Mouse (Mus musculus): ENCODE measurements around the gene Cers2. TPM values are rescaled to one million over a fixed set of nuclear protein-coding genes. Genes with fewer than 3 reads are reported as not detected.

The Cers2 gene
- polyA plus RNA-seq, 1 experiment, result 110 TPM

DNA sequence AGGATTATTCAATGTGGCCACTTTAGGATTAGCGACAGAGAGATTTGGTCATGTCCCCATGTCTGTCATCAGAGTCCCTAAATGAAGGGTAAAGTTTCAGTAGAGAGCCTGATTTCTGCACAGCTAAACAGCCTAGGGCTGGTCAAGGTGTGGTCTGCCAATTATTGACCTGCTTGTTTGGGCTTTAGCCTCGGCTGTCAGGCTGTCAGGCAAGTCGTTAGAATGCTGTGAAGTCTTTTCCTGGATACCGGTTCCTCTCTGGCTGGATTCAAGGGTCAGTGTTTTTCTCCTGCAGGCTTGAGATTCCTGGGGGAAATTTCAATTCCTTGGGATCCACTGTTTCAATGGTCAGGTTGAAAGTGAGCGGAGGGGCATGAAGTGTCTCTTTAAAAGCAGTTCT is 28.6 kb upstream of the Cers2 start:
- no peak for TF ChIP-seq POLR2A (IDR thresholded peaks at IDR 0.05; ENCODE audit: extremely low read depth, insufficient read depth, low read length)
- TF ChIP-seq CTCF (IDR thresholded peaks at IDR 0.05; ENCODE audit: extremely low read depth, insufficient read depth, low read length), result no peak
- peaks cover 3% of the 10 kb centered on the region for H3K4me1 ChIP-seq (ENCODE audit: control insufficient read depth, insufficient read depth, low read length)
- H3K27ac ChIP-seq (ENCODE audit: insufficient read depth, low read length), result no peak overlapping the region
- no peak overlapping the region for H3K4me3 ChIP-seq (ENCODE audit: insufficient read depth, low read length)

DNA sequence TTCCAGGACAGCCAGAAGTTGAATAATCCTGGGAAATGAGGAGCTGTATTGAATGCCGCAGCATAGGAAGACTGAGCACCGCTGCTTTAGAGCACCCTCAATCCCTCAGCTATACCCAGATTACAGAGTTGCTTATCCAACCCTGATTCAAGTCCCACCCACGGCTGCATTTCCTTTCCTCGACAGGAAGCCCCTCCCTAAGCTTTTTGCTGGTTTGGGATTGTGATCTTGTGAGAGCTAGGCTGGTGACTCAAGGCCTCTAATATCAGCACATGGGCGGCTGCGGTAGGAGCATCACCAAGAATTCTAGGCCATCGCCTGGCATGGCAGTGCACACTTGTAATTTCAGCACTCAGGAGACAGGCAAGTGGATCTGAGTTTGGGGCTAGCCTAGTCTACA is 28.1 kb upstream of the Cers2 start:
- H3K4me3 ChIP-seq (ENCODE audit: insufficient read depth, low read length), result no peak overlapping the region
- H3K4me1 ChIP-seq (ENCODE audit: control insufficient read depth, insufficient read depth, low read length), result peaks cover 3% of the 10 kb centered on the region
- TF ChIP-seq POLR2A (IDR thresholded peaks at IDR 0.05; ENCODE audit: extremely low read depth, insufficient read depth, low read length) (no peak), CTCF (IDR thresholded peaks at IDR 0.05; ENCODE audit: extremely low read depth, insufficient read depth, low read length) (no peak)
- H3K27ac ChIP-seq (ENCODE audit: insufficient read depth, low read length), result no peak overlapping the region

DNA sequence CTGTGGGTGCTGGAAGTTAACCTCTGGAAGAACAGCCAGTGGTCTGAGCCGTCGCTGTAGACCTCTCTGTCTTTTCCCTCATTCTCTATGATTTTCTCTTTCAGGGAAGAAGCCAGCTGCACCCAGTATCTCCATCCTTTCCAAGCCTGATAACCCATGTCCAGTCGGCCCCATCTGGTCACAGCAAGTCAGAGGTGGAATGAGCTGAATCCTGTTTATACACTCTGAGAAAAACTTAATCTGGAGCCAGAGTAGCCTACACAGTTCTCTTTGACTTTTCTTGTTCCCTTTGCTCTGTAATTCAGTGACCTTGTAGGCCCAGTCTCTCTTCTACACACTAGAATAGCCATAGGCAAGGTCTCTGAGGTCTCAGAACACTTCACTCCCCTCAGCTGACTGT is 27.1 kb upstream of the Cers2 start:
- TF ChIP-seq CTCF (IDR thresholded peaks at IDR 0.05; ENCODE audit: extremely low read depth, insufficient read depth, low read length) (no peak), POLR2A (IDR thresholded peaks at IDR 0.05; ENCODE audit: extremely low read depth, insufficient read depth, low read length) (no peak)
- Histone ChIP-seq H3K27ac (ENCODE audit: insufficient read depth, low read length) (no peak overlapping the region), H3K4me3 (ENCODE audit: insufficient read depth, low read length) (no peak overlapping the region), H3K4me1 (ENCODE audit: control insufficient read depth, insufficient read depth, low read length) (peaks cover 3% of the 10 kb centered on the region)

DNA sequence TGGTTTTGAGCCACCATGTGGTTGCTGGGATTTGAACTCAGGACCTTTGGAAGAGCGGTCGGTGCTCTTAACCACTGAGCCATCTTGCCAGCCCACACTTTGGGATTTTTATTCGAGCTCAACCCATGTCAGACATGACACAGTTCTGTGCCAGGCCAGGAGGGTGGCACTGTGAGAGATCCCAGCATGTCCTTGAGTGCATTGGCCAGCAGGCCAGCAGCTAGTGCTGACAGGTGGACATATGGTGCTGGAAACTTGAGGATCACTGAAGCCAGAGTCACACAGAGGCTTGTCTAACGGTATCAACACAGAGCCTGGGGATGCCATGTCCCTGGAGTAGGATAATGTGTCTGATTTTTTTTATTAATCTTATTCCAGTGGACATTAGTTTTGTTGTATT is 25.2 kb upstream of the Cers2 start:
- H3K27ac ChIP-seq (ENCODE audit: insufficient read depth, low read length), result no peak overlapping the region
- no peak for TF ChIP-seq CTCF (IDR thresholded peaks at IDR 0.05; ENCODE audit: extremely low read depth, insufficient read depth, low read length)
- TF ChIP-seq POLR2A (IDR thresholded peaks at IDR 0.05; ENCODE audit: extremely low read depth, insufficient read depth, low read length), result no peak
- no peak overlapping the region for H3K4me3 ChIP-seq (ENCODE audit: insufficient read depth, low read length)
- no peaks in the 10 kb centered on the region for H3K4me1 ChIP-seq (ENCODE audit: control insufficient read depth, insufficient read depth, low read length)

GRCm38 (mm10) chr3:95290156-95290555 is 24.4 kb upstream of the Cers2 start:
- no peak overlapping the region for H3K4me3 ChIP-seq (ENCODE audit: insufficient read depth, low read length)
- H3K27ac ChIP-seq (ENCODE audit: insufficient read depth, low read length), result no peak overlapping the region
- TF ChIP-seq CTCF (IDR thresholded peaks at IDR 0.05; ENCODE audit: extremely low read depth, insufficient read depth, low read length) (no peak), POLR2A (IDR thresholded peaks at IDR 0.05; ENCODE audit: extremely low read depth, insufficient read depth, low read length) (no peak)
- no peaks in the 10 kb centered on the region for H3K4me1 ChIP-seq (ENCODE audit: control insufficient read depth, insufficient read depth, low read length)

DNA sequence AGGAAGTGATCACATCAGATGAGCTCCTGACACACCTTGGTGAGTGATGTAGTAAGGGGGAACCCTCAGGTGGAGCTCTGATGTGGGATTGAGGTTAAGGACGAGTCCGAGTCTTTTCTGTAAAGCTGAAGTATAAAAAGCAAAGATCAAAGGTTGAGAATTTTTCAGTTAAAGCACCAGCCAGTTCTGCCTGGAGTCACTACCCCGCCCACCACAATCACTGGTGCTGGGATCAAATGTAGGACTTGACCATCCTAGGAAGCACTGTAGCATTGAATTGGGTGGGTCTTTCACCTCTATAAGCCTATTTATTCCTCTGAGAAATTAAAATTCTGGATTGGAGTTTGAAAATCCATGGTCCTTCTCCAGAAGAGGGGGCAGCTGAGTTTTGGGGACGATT is 23.6 kb upstream of the Cers2 start:
- no peak overlapping the region for H3K27ac ChIP-seq (ENCODE audit: insufficient read depth, low read length)

DNA sequence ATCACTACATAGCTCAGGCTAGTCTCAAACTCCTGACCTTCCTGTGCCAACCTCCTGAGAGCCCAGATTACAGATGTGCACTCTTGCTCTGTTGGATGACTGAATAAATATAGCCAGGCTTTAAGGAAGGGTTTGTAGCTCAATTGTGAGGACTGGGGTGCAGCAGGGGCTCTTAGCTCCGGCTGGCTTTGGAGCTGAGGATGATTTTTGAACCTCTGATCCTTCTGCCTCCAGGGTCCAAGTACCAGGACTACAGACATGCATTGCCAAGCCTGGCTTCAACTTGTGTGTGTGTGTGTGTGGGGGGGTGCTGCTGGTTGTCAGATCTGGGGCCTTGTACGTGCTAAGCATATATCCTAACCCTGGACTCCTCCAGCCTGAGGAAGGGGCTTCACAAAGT is 21.7 kb upstream of the Cers2 start:
- TF ChIP-seq CTCF (IDR thresholded peaks at IDR 0.05; ENCODE audit: extremely low read depth, insufficient read depth, low read length) (no peak), POLR2A (IDR thresholded peaks at IDR 0.05; ENCODE audit: extremely low read depth, insufficient read depth, low read length) (no peak)
- no peaks in the 10 kb centered on the region for H3K4me1 ChIP-seq (ENCODE audit: control insufficient read depth, insufficient read depth, low read length)
- no peak overlapping the region for H3K4me3 ChIP-seq (ENCODE audit: insufficient read depth, low read length)
- peak overlapping the region; percentile 16; the same call in 1 of the 2 replicates for H3K27ac ChIP-seq (ENCODE audit: insufficient read depth, low read length)

More for the DNA sequence above, 23.6 kb upstream of the Cers2 start:
- TF ChIP-seq CTCF (IDR thresholded peaks at IDR 0.05; ENCODE audit: extremely low read depth, insufficient read depth, low read length), result no peak
- no peak for TF ChIP-seq POLR2A (IDR thresholded peaks at IDR 0.05; ENCODE audit: extremely low read depth, insufficient read depth, low read length)
- H3K4me1 ChIP-seq (ENCODE audit: control insufficient read depth, insufficient read depth, low read length), result no peaks in the 10 kb centered on the region
- H3K4me3 ChIP-seq (ENCODE audit: insufficient read depth, low read length), result no peak overlapping the region

DNA sequence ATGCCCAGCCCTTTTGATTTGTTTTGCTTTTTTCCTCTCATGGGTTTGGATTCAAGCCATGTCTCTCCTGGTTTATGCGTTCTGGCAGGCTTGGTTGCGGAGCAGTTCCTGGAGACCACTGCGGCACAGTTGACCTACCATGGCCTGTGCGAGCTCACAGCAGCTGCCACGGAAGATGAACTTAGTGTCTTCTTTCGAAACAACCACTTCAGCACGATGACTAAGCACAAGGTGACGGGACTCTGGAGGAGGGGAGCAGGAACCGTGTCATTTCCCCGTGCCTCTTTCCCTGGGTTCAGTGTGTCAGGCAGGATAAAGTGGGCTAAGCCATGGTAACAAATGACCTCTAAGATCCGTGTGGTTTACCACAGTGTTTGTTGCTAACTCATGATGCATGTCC is 21.1 kb upstream of the Cers2 start:
- Histone ChIP-seq H3K4me1 (ENCODE audit: control insufficient read depth, insufficient read depth, low read length) (no peaks in the 10 kb centered on the region), H3K4me3 (ENCODE audit: insufficient read depth, low read length) (no peak overlapping the region), H3K27ac (ENCODE audit: insufficient read depth, low read length) (no peak overlapping the region)
- TF ChIP-seq POLR2A (IDR thresholded peaks at IDR 0.05; ENCODE audit: extremely low read depth, insufficient read depth, low read length) (no peak), CTCF (IDR thresholded peaks at IDR 0.05; ENCODE audit: extremely low read depth, insufficient read depth, low read length) (no peak)

DNA sequence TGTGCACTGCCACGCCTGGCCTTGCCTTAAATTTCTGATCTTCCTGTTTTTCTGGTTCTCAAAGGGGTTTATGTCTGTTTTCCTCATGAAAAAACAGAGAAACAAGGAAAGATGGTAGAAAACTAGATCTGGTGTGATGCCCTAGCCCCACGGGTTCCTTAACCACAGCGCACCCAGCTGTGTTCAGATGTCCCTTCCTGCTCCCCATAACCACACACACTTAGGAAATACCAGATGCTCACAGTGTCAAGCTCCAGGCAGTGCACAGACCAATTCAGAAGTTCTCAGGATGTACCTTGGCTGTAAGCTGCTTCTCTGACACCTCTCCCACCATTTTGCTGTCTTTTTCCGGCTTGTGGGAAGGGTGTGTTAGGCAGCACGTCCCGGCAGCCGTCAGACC is 20.3 kb upstream of the Cers2 start:
- Histone ChIP-seq H3K4me1 (ENCODE audit: control insufficient read depth, insufficient read depth, low read length) (no peaks in the 10 kb centered on the region), H3K4me3 (ENCODE audit: insufficient read depth, low read length) (no peak overlapping the region), H3K27ac (ENCODE audit: insufficient read depth, low read length) (no peak overlapping the region)
- TF ChIP-seq POLR2A (IDR thresholded peaks at IDR 0.05; ENCODE audit: extremely low read depth, insufficient read depth, low read length), result no peak
- no peak for TF ChIP-seq CTCF (IDR thresholded peaks at IDR 0.05; ENCODE audit: extremely low read depth, insufficient read depth, low read length)

- Histone ChIP-seq H3K27ac (ENCODE audit: insufficient read depth, low read length) (no peak overlapping the region), H3K4me1 (ENCODE audit: control insufficient read depth, insufficient read depth, low read length) (no peaks in the 10 kb centered on the region), H3K4me3 (ENCODE audit: insufficient read depth, low read length) (no peak overlapping the region)
- TF ChIP-seq CTCF (IDR thresholded peaks at IDR 0.05; ENCODE audit: extremely low read depth, insufficient read depth, low read length) (no peak), POLR2A (IDR thresholded peaks at IDR 0.05; ENCODE audit: extremely low read depth, insufficient read depth, low read length) (no peak)
These were observed 19.9 kb upstream of the Cers2 start for GRCm38 (mm10) chr3:95294718-95295117.
